Mouse (Mus musculus): ENCODE results near the gene Ccl2. TPM values are rescaled to one million over a fixed set of nuclear protein-coding genes. Genes with fewer than 3 reads are reported as not detected.
A peak's percentile ranks its signal among the peaks of the same experiment; 100 is the strongest.

Gene Ccl2
- total RNA-seq (2021) = 1 to 10 TPM in 1 of 2 experiments, under 1 TPM in 1; 0.49 to 1.1 TPM
- long read RNA-seq, experiment 1, partial matches to known transcripts = 0 of 3 reads
- long read RNA-seq, experiment 1, other reads (novel, unspliced or antisense) = 0 of 3 reads
- long read RNA-seq, experiment 2, partial matches to known transcripts = 0 of 2 reads
- long read RNA-seq, experiment 2, other reads (novel, unspliced or antisense) = 0 of 2 reads

- peak; percentile 81 to 91 for DNase-seq
Observed at GRCm38 (mm10) chr11:82035356-82035755, at the start of gene Ccl2. Gene Ccl2, plus strand, starts transcription at chr11:82035571.

GRCm38 (mm10) chr11:81996172-81996841, 39.1 kb upstream of the Ccl2 start:
- DNase-seq = peak; percentile 64 to 86

GRCm38 (mm10) chr11:81997085-81997484, 38.3 kb upstream of the Ccl2 start:
- no peak for DNase-seq

GRCm38 (mm10) chr11:81998646-81999045, 36.7 kb upstream of the Ccl2 start:
- no peak for DNase-seq

GRCm38 (mm10) chr11:81999469-81999868, 35.9 kb upstream of the Ccl2 start:
- no peak for DNase-seq

- no peak for DNase-seq
Observed at GRCm38 (mm10) chr11:82000581-82000980, 34.8 kb upstream of the Ccl2 start.

- peak in 1 of 2 experiments; percentile 47 for DNase-seq
Observed at GRCm38 (mm10) chr11:82004810-82005209, 30.6 kb upstream of the Ccl2 start.

GRCm38 (mm10) chr11:82006796-82007423, 28.5 kb upstream of the Ccl2 start:
- DNase-seq = peak; percentile 91 to 92

- no peak for DNase-seq
Observed at GRCm38 (mm10) chr11:82010115-82010514, 25.3 kb upstream of the Ccl2 start.

GRCm38 (mm10) chr11:82011411-82012193, 23.8 kb upstream of the Ccl2 start:
- peak; percentile 53 to 77 for DNase-seq

GRCm38 (mm10) chr11:82013756-82014155, 21.6 kb upstream of the Ccl2 start:
- DNase-seq = no peak

- no peak for DNase-seq
Observed at GRCm38 (mm10) chr11:82015066-82015465, 20.3 kb upstream of the Ccl2 start.

- peak; percentile 54 to 67 for DNase-seq
Observed at GRCm38 (mm10) chr11:82016181-82016780, 19.1 kb upstream of the Ccl2 start.

- no peak for DNase-seq
Observed at GRCm38 (mm10) chr11:82019389-82019788, 16.0 kb upstream of the Ccl2 start.

- DNase-seq = peak in 1 of 2 experiments; percentile 24
Observed at GRCm38 (mm10) chr11:82019793-82020192, 15.6 kb upstream of the Ccl2 start.

GRCm38 (mm10) chr11:82021406-82021805, 14.0 kb upstream of the Ccl2 start:
- no peak for DNase-seq

GRCm38 (mm10) chr11:82022504-82023056, 12.8 kb upstream of the Ccl2 start:
- peak in 1 of 2 experiments; percentile 45 for DNase-seq

- DNase-seq = peak in 1 of 2 experiments; percentile 39
Observed at GRCm38 (mm10) chr11:82023769-82024168, 11.6 kb upstream of the Ccl2 start.

GRCm38 (mm10) chr11:82030171-82030570, 5.2 kb upstream of the Ccl2 start:
- no peak for DNase-seq

- peak in 1 of 2 experiments; percentile 24 for DNase-seq
Observed at GRCm38 (mm10) chr11:82032136-82032535, 3.2 kb upstream of the Ccl2 start.

GRCm38 (mm10) chr11:82032678-82033344, 2.6 kb upstream of the Ccl2 start:
- peak; percentile 87 to 93 for DNase-seq
